Mouse (Mus musculus) heart, embryonic 16.5 days (tissue): ENCODE measurements around the gene Stx18. TPM values are rescaled to one million over a fixed set of nuclear protein-coding genes. Genes with fewer than 3 reads are reported as not detected.

Experiments
- ATAC-seq: fragments of 200-750 bp; cut with Nextera tagmentation; replicated peaks from 2 replicates; pipeline ENCODE4 v1.8.0; 2017; ENCODE audit warnings: moderate number of reproducible peaks; ENCODE audit not compliant: insufficient read depth, low FRiP score; ENCODE audit errors: extremely low read depth
- H3K27ac ChIP-seq: fragments of 300-500 bp; sonication (generic); 2 replicates; pipeline ENCODE4 v1.5.1; 2014; ENCODE audit warnings: mild to moderate bottlenecking, low read length, control low read depth, moderate library complexity
- H3K27me3 ChIP-seq: fragments of 300-500 bp; sonication (generic); 2 replicates; pipeline ENCODE4 v1.6.1; 2014; ENCODE audit warnings: low read length, mixed read lengths; ENCODE audit not compliant: control insufficient read depth, insufficient read depth
- H3K36me3 ChIP-seq: fragments of 300-500 bp; sonication (generic); 2 replicates; pipeline ENCODE4 v1.6.1; 2014; ENCODE audit not compliant: control insufficient read depth, insufficient read depth
- H3K4me1 ChIP-seq: fragments of 300-500 bp; sonication (generic); 2 replicates; pipeline ENCODE4 v1.6.1; 2014; ENCODE audit warnings: low read length, mixed read lengths; ENCODE audit not compliant: control insufficient read depth, insufficient read depth
- H3K4me2 ChIP-seq: fragments of 300-500 bp; sonication (generic); 2 replicates; pipeline ENCODE4 v1.6.1; 2014; ENCODE audit warnings: low read depth, mild to moderate bottlenecking, control low read depth, low read length
- H3K4me3 ChIP-seq: fragments of 300-500 bp; sonication (generic); 2 replicates; pipeline ENCODE4 v1.5.1; 2014; ENCODE audit warnings: mild to moderate bottlenecking, control low read depth, low read length
- H3K9ac ChIP-seq: fragments of 300-500 bp; sonication (generic); 2 replicates; pipeline ENCODE4 v1.6.1; 2014; ENCODE audit warnings: low read length, control low read depth
- H3K9me3 ChIP-seq: fragments of 300-500 bp; sonication (generic); replicated peaks from 2 replicates; pipeline ENCODE4 v1.6.1; 2016; ENCODE audit warnings: low read length; ENCODE audit not compliant: control insufficient read depth
- WGBS: fragments of 180-500 bp; shearing (Covaris S2); extraction: QIAGEN DNeasy Blood & Tissue Kit; methylation state at CpG from one replicate; pipeline ENCODE4 v1.1.7; 2014; 5-methylcytosine and 5-hydroxymethylcytosine counted together
- polyA plus RNA-seq: library from polyadenylated mRNA; unstranded; fragments of >200 nt; fragmentation: Nextera tagmentation; extraction: Ambion mirVana; gene quantifications from 2 replicates; pipeline ENCODE4 v1.2.1, GENCODE M21; 2015

Gene Stx18
- polyA plus RNA-seq, 1 experiment from 2014 or later: 30.3 TPM

GRCm38 (mm10) chr5:38085561-38086392 lies 47.2 kb downstream of the Stx18 start:
- Histone ChIP-seq H3K9ac (no peak overlapping the region), H3K27ac (no peak overlapping the region), H3K9me3 (no peaks in the 10 kb centered on the region), H3K4me3 (no peak overlapping the region), H3K27me3 (no peaks in the 10 kb centered on the region), H3K4me1 (no peaks in the 10 kb centered on the region), H3K4me2 (no peak overlapping the region), H3K36me3 (no peaks in the 10 kb centered on the region)
- WGBS: 29% methylated on average over 10 of the region's 10 CpGs
- ATAC-seq: no peak; the same call in 1 of the 2 replicates

GRCm38 (mm10) chr5:38090111-38090510 lies 51.6 kb downstream of the Stx18 start:
- H3K4me2 ChIP-seq: no peak overlapping the region
- H3K4me3 ChIP-seq: no peak overlapping the region
- no peak overlapping the region for H3K9ac ChIP-seq
- ATAC-seq: no peak
- no peaks in the 10 kb centered on the region for H3K36me3 ChIP-seq
- no peak overlapping the region for H3K27ac ChIP-seq
- H3K9me3 ChIP-seq: no peaks in the 10 kb centered on the region
- H3K4me1 ChIP-seq: no peaks in the 10 kb centered on the region
- H3K27me3 ChIP-seq: no peaks in the 10 kb centered on the region
- 82% methylated on average over 3 of the region's 3 CpGs for WGBS

- H3K9ac ChIP-seq: no peak overlapping the region
- H3K9me3 ChIP-seq: no peaks in the 10 kb centered on the region
- H3K27me3 ChIP-seq: no peaks in the 10 kb centered on the region
- no peak overlapping the region for H3K4me2 ChIP-seq
- no peak overlapping the region for H3K27ac ChIP-seq
- no peak for ATAC-seq
- no peak overlapping the region for H3K4me3 ChIP-seq
- no peaks in the 10 kb centered on the region for H3K36me3 ChIP-seq
- WGBS: 69% methylated on average over 3 of the region's 3 CpGs
- H3K4me1 ChIP-seq: no peaks in the 10 kb centered on the region
These were observed 52.0 kb downstream of the Stx18 start for GRCm38 (mm10) chr5:38090581-38090980.

- 0 out of 2 replicates have a peak, but pooled peaks cover 2% of the 10 kb centered on the region for H3K36me3 ChIP-seq
- no peaks in the 10 kb centered on the region for H3K4me1 ChIP-seq
- H3K4me2 ChIP-seq: no peak overlapping the region
- no peaks in the 10 kb centered on the region for H3K27me3 ChIP-seq
- H3K9ac ChIP-seq: no peak overlapping the region
- ATAC-seq: no peak
- 66% methylated on average over 8 of the region's 8 CpGs for WGBS
- no peaks in the 10 kb centered on the region for H3K9me3 ChIP-seq
- H3K27ac ChIP-seq: no peak overlapping the region
- no peak overlapping the region for H3K4me3 ChIP-seq
These were observed 52.8 kb downstream of the Stx18 start for GRCm38 (mm10) chr5:38091046-38091965.

GRCm38 (mm10) chr5:38091966-38092304 lies 53.4 kb downstream of the Stx18 start:
- no peaks in the 10 kb centered on the region for H3K27me3 ChIP-seq
- H3K9ac ChIP-seq: no peak overlapping the region
- no peaks in the 10 kb centered on the region for H3K9me3 ChIP-seq
- no peak overlapping the region for H3K27ac ChIP-seq
- no peak overlapping the region for H3K4me3 ChIP-seq
- no peak for ATAC-seq
- no peaks in the 10 kb centered on the region for H3K4me1 ChIP-seq
- no peak overlapping the region for H3K4me2 ChIP-seq
- 0 out of 2 replicates have a peak, but pooled peaks cover 2% of the 10 kb centered on the region for H3K36me3 ChIP-seq
- 65% methylated on average over 2 of the region's 2 CpGs for WGBS

- no peaks in the 10 kb centered on the region for H3K4me1 ChIP-seq
- no peaks in the 10 kb centered on the region for H3K27me3 ChIP-seq
- H3K9ac ChIP-seq: no peak overlapping the region
- H3K4me2 ChIP-seq: no peak overlapping the region
- 100% methylated on average over 2 of the region's 2 CpGs for WGBS
- H3K9me3 ChIP-seq: no peaks in the 10 kb centered on the region
- no peak for ATAC-seq
- H3K4me3 ChIP-seq: no peak overlapping the region
- H3K36me3 ChIP-seq: 0 out of 2 replicates have a peak, but pooled peaks cover 2% of the 10 kb centered on the region
- no peak overlapping the region for H3K27ac ChIP-seq
These were observed 55.8 kb downstream of the Stx18 start for GRCm38 (mm10) chr5:38094331-38094730.

- H3K36me3 ChIP-seq: 0 out of 2 replicates have a peak, but pooled peaks cover 2% of the 10 kb centered on the region
- H3K9ac ChIP-seq: no peak overlapping the region
- H3K27me3 ChIP-seq: no peaks in the 10 kb centered on the region
- WGBS: 69% methylated on average over 4 of the region's 4 CpGs
- no peak for ATAC-seq
- H3K4me1 ChIP-seq: no peaks in the 10 kb centered on the region
- H3K27ac ChIP-seq: no peak overlapping the region
- H3K9me3 ChIP-seq: no peaks in the 10 kb centered on the region
- no peak overlapping the region for H3K4me2 ChIP-seq
- no peak overlapping the region for H3K4me3 ChIP-seq
These were observed 59.1 kb downstream of the Stx18 start for GRCm38 (mm10) chr5:38097501-38098093.

GRCm38 (mm10) chr5:38099139-38099676 lies 60.7 kb downstream of the Stx18 start:
- ATAC-seq: no peak
- no peak overlapping the region for H3K4me2 ChIP-seq
- H3K9ac ChIP-seq: no peak overlapping the region
- no peaks in the 10 kb centered on the region for H3K27me3 ChIP-seq
- 0 out of 2 replicates have a peak, but pooled peaks cover 2% of the 10 kb centered on the region for H3K36me3 ChIP-seq
- H3K27ac ChIP-seq: no peak overlapping the region
- no peak overlapping the region for H3K4me3 ChIP-seq
- H3K9me3 ChIP-seq: no peaks in the 10 kb centered on the region
- H3K4me1 ChIP-seq: no peaks in the 10 kb centered on the region
- WGBS: 92% methylated on average over 2 of the region's 2 CpGs
